Mouse (Mus musculus): Measurements from ENCODE around the gene Dock1. TPM values are rescaled to one million over a fixed set of nuclear protein-coding genes. Genes with fewer than 3 reads are reported as not detected.

Dock1 gene
- polyA plus RNA-seq, 1 experiment = 2.1 TPM

GRCm38 (mm10) chr7:134808406-134808805, 138.0 kb downstream of the Dock1 start:
- 65% methylated on average over 2 of the region's 2 CpGs for WGBS
- Histone ChIP-seq H3K4me3 (ENCODE audit: extremely low read depth, insufficient read depth, insufficient read length) (no peak overlapping the region), H3K27me3 (ENCODE audit: control insufficient read depth, insufficient read depth, low read length) (no peaks in the 10 kb centered on the region), H3K4me1 (ENCODE audit: control insufficient read depth, insufficient read depth, insufficient read length) (no peaks in the 10 kb centered on the region), H3K27ac (ENCODE audit: insufficient read depth, low read length) (no peak overlapping the region), H3K36me3 (ENCODE audit: control insufficient read depth, insufficient read depth, low read length) (no peaks in the 10 kb centered on the region)
- TF ChIP-seq CTCF (IDR thresholded peaks at IDR 0.05; ENCODE audit: extremely low read depth, insufficient read depth, insufficient read length, insufficient replicate concordance) = no peak
- no peak for TF ChIP-seq POLR2A (IDR thresholded peaks at IDR 0.05; ENCODE audit: low read depth, low read length)
- no peak for DNase-seq (ENCODE audit: low read depth in 1 of 2, low spot score in 2 of 2)

- 61% methylated on average over 6 of the region's 6 CpGs for WGBS
- H3K27ac ChIP-seq (ENCODE audit: insufficient read depth, low read length) = no peak overlapping the region
- no peaks in the 10 kb centered on the region for H3K4me1 ChIP-seq (ENCODE audit: control insufficient read depth, insufficient read depth, insufficient read length)
- no peaks in the 10 kb centered on the region for H3K36me3 ChIP-seq (ENCODE audit: control insufficient read depth, insufficient read depth, low read length)
- TF ChIP-seq POLR2A (IDR thresholded peaks at IDR 0.05; ENCODE audit: low read depth, low read length) (no peak), CTCF (IDR thresholded peaks at IDR 0.05; ENCODE audit: extremely low read depth, insufficient read depth, insufficient read length, insufficient replicate concordance) (no peak)
- DNase-seq (ENCODE audit: low read depth in 1 of 2, low spot score in 2 of 2) = no peak
- H3K27me3 ChIP-seq (ENCODE audit: control insufficient read depth, insufficient read depth, low read length) = no peaks in the 10 kb centered on the region
- H3K4me3 ChIP-seq (ENCODE audit: extremely low read depth, insufficient read depth, insufficient read length) = no peak overlapping the region
Measured at GRCm38 (mm10) chr7:134809241-134809975, 139.0 kb downstream of the Dock1 start.

- Histone ChIP-seq H3K4me3 (ENCODE audit: extremely low read depth, insufficient read depth, insufficient read length) (no peak overlapping the region), H3K36me3 (ENCODE audit: control insufficient read depth, insufficient read depth, low read length) (no peaks in the 10 kb centered on the region), H3K4me1 (ENCODE audit: control insufficient read depth, insufficient read depth, insufficient read length) (no peaks in the 10 kb centered on the region), H3K27me3 (ENCODE audit: control insufficient read depth, insufficient read depth, low read length) (no peaks in the 10 kb centered on the region), H3K27ac (ENCODE audit: insufficient read depth, low read length) (no peak overlapping the region)
- 87% methylated on average over 5 of the region's 5 CpGs for WGBS
- TF ChIP-seq CTCF (IDR thresholded peaks at IDR 0.05; ENCODE audit: extremely low read depth, insufficient read depth, insufficient read length, insufficient replicate concordance) = no peak
- no peak for TF ChIP-seq POLR2A (IDR thresholded peaks at IDR 0.05; ENCODE audit: low read depth, low read length)
- DNase-seq (ENCODE audit: low read depth in 1 of 2, low spot score in 2 of 2) = no peak
Measured at GRCm38 (mm10) chr7:134818471-134818870, 148.0 kb downstream of the Dock1 start.

- Histone ChIP-seq H3K4me1 (ENCODE audit: control insufficient read depth, insufficient read depth, insufficient read length) (no peaks in the 10 kb centered on the region), H3K36me3 (ENCODE audit: control insufficient read depth, insufficient read depth, low read length) (no peaks in the 10 kb centered on the region), H3K4me3 (ENCODE audit: extremely low read depth, insufficient read depth, insufficient read length) (no peak overlapping the region), H3K27me3 (ENCODE audit: control insufficient read depth, insufficient read depth, low read length) (no peaks in the 10 kb centered on the region), H3K27ac (ENCODE audit: insufficient read depth, low read length) (no peak overlapping the region)
- no peak for DNase-seq (ENCODE audit: low read depth in 1 of 2, low spot score in 2 of 2)
- TF ChIP-seq POLR2A (IDR thresholded peaks at IDR 0.05; ENCODE audit: low read depth, low read length) (no peak), CTCF (IDR thresholded peaks at IDR 0.05; ENCODE audit: extremely low read depth, insufficient read depth, insufficient read length, insufficient replicate concordance) (no peak)
- WGBS = 76% methylated on average over 1 of the region's 1 CpGs
Measured at GRCm38 (mm10) chr7:134821264-134821663, 150.8 kb downstream of the Dock1 start.

GRCm38 (mm10) chr7:134822006-134822405, 151.6 kb downstream of the Dock1 start:
- 87% methylated on average over 3 of the region's 3 CpGs for WGBS

GRCm38 (mm10) chr7:134823891-134824290, 153.4 kb downstream of the Dock1 start:
- DNase-seq (ENCODE audit: low read depth in 1 of 2, low spot score in 2 of 2) = no peak
- WGBS = 84% methylated on average over 4 of the region's 4 CpGs
- H3K27ac ChIP-seq (ENCODE audit: insufficient read depth, low read length) = no peak overlapping the region
- H3K36me3 ChIP-seq (ENCODE audit: control insufficient read depth, insufficient read depth, low read length) = no peaks in the 10 kb centered on the region
- H3K27me3 ChIP-seq (ENCODE audit: control insufficient read depth, insufficient read depth, low read length) = no peaks in the 10 kb centered on the region
- no peaks in the 10 kb centered on the region for H3K4me1 ChIP-seq (ENCODE audit: control insufficient read depth, insufficient read depth, insufficient read length)
- no peak overlapping the region for H3K4me3 ChIP-seq (ENCODE audit: extremely low read depth, insufficient read depth, insufficient read length)
- no peak for TF ChIP-seq POLR2A (IDR thresholded peaks at IDR 0.05; ENCODE audit: low read depth, low read length)
- TF ChIP-seq CTCF (IDR thresholded peaks at IDR 0.05; ENCODE audit: extremely low read depth, insufficient read depth, insufficient read length, insufficient replicate concordance) = no peak

More at GRCm38 (mm10) chr7:134822006-134822405, 151.6 kb downstream of the Dock1 start:
- Histone ChIP-seq H3K4me1 (ENCODE audit: control insufficient read depth, insufficient read depth, insufficient read length) (no peaks in the 10 kb centered on the region), H3K4me3 (ENCODE audit: extremely low read depth, insufficient read depth, insufficient read length) (no peak overlapping the region), H3K27ac (ENCODE audit: insufficient read depth, low read length) (no peak overlapping the region), H3K27me3 (ENCODE audit: control insufficient read depth, insufficient read depth, low read length) (no peaks in the 10 kb centered on the region), H3K36me3 (ENCODE audit: control insufficient read depth, insufficient read depth, low read length) (no peaks in the 10 kb centered on the region)
- TF ChIP-seq CTCF (IDR thresholded peaks at IDR 0.05; ENCODE audit: extremely low read depth, insufficient read depth, insufficient read length, insufficient replicate concordance) = no peak
- TF ChIP-seq POLR2A (IDR thresholded peaks at IDR 0.05; ENCODE audit: low read depth, low read length) = no peak
- no peak for DNase-seq (ENCODE audit: low read depth in 1 of 2, low spot score in 2 of 2)

GRCm38 (mm10) chr7:134840066-134840465, 169.6 kb downstream of the Dock1 start:
- no peak for DNase-seq (ENCODE audit: low read depth in 1 of 2, low spot score in 2 of 2)
- no peak for TF ChIP-seq CTCF (IDR thresholded peaks at IDR 0.05; ENCODE audit: extremely low read depth, insufficient read depth, insufficient read length, insufficient replicate concordance)
- TF ChIP-seq POLR2A (IDR thresholded peaks at IDR 0.05; ENCODE audit: low read depth, low read length) = no peak
- H3K36me3 ChIP-seq (ENCODE audit: control insufficient read depth, insufficient read depth, low read length) = no peaks in the 10 kb centered on the region
- no peak overlapping the region for H3K4me3 ChIP-seq (ENCODE audit: extremely low read depth, insufficient read depth, insufficient read length)
- H3K27me3 ChIP-seq (ENCODE audit: control insufficient read depth, insufficient read depth, low read length) = no peaks in the 10 kb centered on the region
- H3K27ac ChIP-seq (ENCODE audit: insufficient read depth, low read length) = no peak overlapping the region
- WGBS = 91% methylated on average over 2 of the region's 2 CpGs
- no peaks in the 10 kb centered on the region for H3K4me1 ChIP-seq (ENCODE audit: control insufficient read depth, insufficient read depth, insufficient read length)

Measured in spleen, adult 2 months (tissue).